Mouse (Mus musculus) small intestine, adult 2 months (tissue): ENCODE data around the gene Gm20388.

Source experiments
- CTCF ChIP-seq: fragments of 200-500 bp; IDR thresholded peaks from 2 replicates; pipeline ENCODE4 v1.5.1; 2012; ENCODE audit warnings: low read depth, mild to moderate bottlenecking, control low read depth, inconsistent platforms, low read length, moderate library complexity, mixed read lengths; ENCODE audit not compliant: insufficient replicate concordance, insufficient read length; ENCODE audit errors: extremely low read depth
- POLR2A ChIP-seq: fragments of 200-500 bp; IDR thresholded peaks from 2 replicates; pipeline ENCODE4 v1.6.1; 2012; ENCODE audit warnings: low read depth, mild to moderate bottlenecking, control low read depth, inconsistent platforms, low read length, moderate library complexity

- TF ChIP-seq CTCF, result no peak
- no peak for TF ChIP-seq POLR2A
These were observed 332.6 kb downstream of the Gm20388 start for GRCm38 (mm10) chr8:120243222-120243621.
